Mouse (Mus musculus): ENCODE results near the gene Chil5. TPM values are rescaled to one million over a fixed set of nuclear protein-coding genes. Genes with fewer than 3 reads are reported as not detected.

Chil5 gene
- polyA plus RNA-seq, 1 experiment from 2014 or later = not detected

GRCm38 (mm10) chr3:105971831-105972446 is 60.7 kb downstream of the Chil5 start:
- Histone ChIP-seq H3K27ac (ENCODE audit: low read length) (no peak overlapping the region), H3K36me3 (ENCODE audit: control insufficient read depth, insufficient read depth, low read length) (peaks cover 16% of the 10 kb centered on the region), H3K9ac (ENCODE audit: low read length) (no peak overlapping the region), H3K4me3 (ENCODE audit: low read length) (no peak overlapping the region), H3K4me1 (replicated peaks; ENCODE audit: control insufficient read depth, insufficient read depth, low read length) (no peaks in the 10 kb centered on the region), H3K27me3 (ENCODE audit: control insufficient read depth, insufficient read depth, low read depth, low read length) (no peaks in the 10 kb centered on the region), H3K4me2 (ENCODE audit: low read depth, low read length) (no peak overlapping the region), H3K9me3 (ENCODE audit: control insufficient read depth, low read length) (no peaks in the 10 kb centered on the region)
- no peak for ATAC-seq (ENCODE audit: low read depth)
- 80% methylated on average over 5 of the region's 5 CpGs for WGBS

Other genes starting within 250 kb of the Chil5 start
- 126 and 130 TPM in 2 replicates for gene Rap1a, start 231.5 kb downstream of the Chil5 start, polyA plus RNA-seq (2015; fragmentation: Nextera tagmentation; extraction: Ambion mirVana)
- gene Adora3, start 162.0 kb downstream of the Chil5 start, polyA plus RNA-seq (2015; fragmentation: Nextera tagmentation; extraction: Ambion mirVana) = 0.45 TPM in 2 replicates
- not detected in 2 replicates for gene Tmigd3, start 161.9 kb downstream of the Chil5 start, polyA plus RNA-seq (2015; fragmentation: Nextera tagmentation; extraction: Ambion mirVana)
- gene I830077J02Rik, start 100.2 kb downstream of the Chil5 start, polyA plus RNA-seq (2015; fragmentation: Nextera tagmentation; extraction: Ambion mirVana) = 0.93 TPM in 2 replicates
- gene Wdr77, start 73.4 kb downstream of the Chil5 start, polyA plus RNA-seq (2015; fragmentation: Nextera tagmentation; extraction: Ambion mirVana) = 102 and 117 TPM in 2 replicates
- 465 and 474 TPM in 2 replicates for gene Atp5f1, start 72.7 kb downstream of the Chil5 start, polyA plus RNA-seq (2015; fragmentation: Nextera tagmentation; extraction: Ambion mirVana)
- 0.97 and 2.1 TPM in 2 replicates for gene Ovgp1, start 59.1 kb downstream of the Chil5 start, polyA plus RNA-seq (2015; fragmentation: Nextera tagmentation; extraction: Ambion mirVana)
- 11.3 and 16.2 TPM in 2 replicates for gene Pifo, start 18.2 kb downstream of the Chil5 start, polyA plus RNA-seq (2015; fragmentation: Nextera tagmentation; extraction: Ambion mirVana)
- gene Chia1, start 80.4 kb upstream of the Chil5 start, polyA plus RNA-seq (2015; fragmentation: Nextera tagmentation; extraction: Ambion mirVana) = 0.35 and 1.1 TPM in 2 replicates
- gene Chil3, start 134.8 kb upstream of the Chil5 start, polyA plus RNA-seq (2015; fragmentation: Nextera tagmentation; extraction: Ambion mirVana) = 0.10 and 0.31 TPM in 2 replicates
- gene Chil4, start 186.7 kb upstream of the Chil5 start, polyA plus RNA-seq (2015; fragmentation: Nextera tagmentation; extraction: Ambion mirVana) = 0.14 TPM in 1 of 2 replicates, not detected in the other

All from lung, embryonic 16.5 days (tissue).